Mouse (Mus musculus): Measurements from ENCODE around the gene Rpl35a. TPM values are rescaled to one million over a fixed set of nuclear protein-coding genes. Genes with fewer than 3 reads are reported as not detected.

Rpl35a gene
- polyA plus RNA-seq, 1 experiment from 2014 or later = 1,015 TPM

DNA sequence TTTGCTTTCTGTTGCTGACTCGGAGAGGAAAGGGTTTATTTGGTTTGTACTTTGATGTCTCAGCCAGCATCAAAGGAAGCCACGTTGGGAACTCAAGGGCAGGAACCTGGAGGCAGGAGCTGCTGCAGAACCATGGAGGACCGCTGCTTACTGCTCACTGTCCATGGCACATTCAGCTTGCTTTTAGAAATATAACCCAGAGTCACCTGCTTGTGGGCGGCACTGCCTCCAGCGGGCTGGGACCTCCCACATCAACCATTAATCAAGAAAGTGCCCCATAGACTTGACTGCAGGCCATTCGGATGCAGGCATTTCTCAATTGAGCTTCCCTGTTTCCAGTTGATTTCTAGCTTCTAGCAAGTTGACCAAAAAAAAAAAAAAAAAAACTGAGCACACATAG, 19.8 kb downstream of the Rpl35a start:
- WGBS = 51% methylated on average over 6 of the region's 6 CpGs
- DNase-seq = no peak
- Histone ChIP-seq H3K9me3 (ENCODE audit: low read depth, low read length) (no peaks in the 10 kb centered on the region), H3K4me1 (ENCODE audit: insufficient read depth) (no peaks in the 10 kb centered on the region), H3K27ac (ENCODE audit: low read depth) (no peak overlapping the region), H3K36me3 (ENCODE audit: insufficient read depth) (peaks cover 3% of the 10 kb centered on the region; the same call in 1 of the 2 replicates), H3K27me3 (ENCODE audit: insufficient read depth, low read length) (no peaks in the 10 kb centered on the region), H3K4me2 (no peak overlapping the region), H3K9ac (no peak overlapping the region), H3K4me3 (ENCODE audit: low read depth, low read length) (no peak overlapping the region)
- TF ChIP-seq CTCF (IDR thresholded peaks at IDR 0.05; ENCODE audit: low read depth) = no peak
- ATAC-seq (ENCODE audit: insufficient read depth) = no peak

DNA sequence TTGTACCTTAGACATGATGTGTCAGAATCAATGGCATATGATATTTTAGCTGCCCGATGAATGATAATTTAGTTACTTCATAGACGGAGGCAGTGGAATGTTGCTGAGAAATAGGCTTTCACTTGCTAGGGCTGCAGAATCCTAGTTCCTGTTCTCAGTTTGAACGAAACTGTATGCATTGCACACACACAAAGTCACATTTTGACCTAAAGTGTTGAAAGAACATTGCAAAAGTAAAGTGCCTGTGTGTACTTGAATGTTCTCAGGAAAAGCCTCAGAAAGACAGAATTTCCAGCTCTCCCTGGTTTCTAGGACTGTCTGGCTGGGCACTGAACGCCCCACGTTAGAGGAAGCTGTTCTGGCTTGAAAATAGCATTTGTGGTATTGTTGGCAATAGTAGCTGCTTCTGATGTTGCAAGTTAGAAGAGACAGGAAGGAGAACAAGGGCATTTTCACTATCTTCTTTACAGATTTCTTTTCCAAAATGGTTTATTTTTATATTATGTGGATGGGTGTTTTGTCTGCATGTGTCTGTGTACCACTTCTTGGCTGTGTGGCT, 20.9 kb downstream of the Rpl35a start:
- H3K27ac ChIP-seq (ENCODE audit: low read depth) = no peak overlapping the region
- no peak overlapping the region for H3K4me3 ChIP-seq (ENCODE audit: low read depth, low read length)
- WGBS = 85% methylated on average over 5 of the region's 5 CpGs
- H3K9ac ChIP-seq = no peak overlapping the region
- no peak for TF ChIP-seq CTCF (IDR thresholded peaks at IDR 0.05; ENCODE audit: low read depth)
- peaks cover 3% of the 10 kb centered on the region; the same call in 1 of the 2 replicates for H3K36me3 ChIP-seq (ENCODE audit: insufficient read depth)
- no peak overlapping the region for H3K4me2 ChIP-seq
- no peaks in the 10 kb centered on the region for H3K27me3 ChIP-seq (ENCODE audit: insufficient read depth, low read length)
- no peak for ATAC-seq (ENCODE audit: insufficient read depth)
- no peaks in the 10 kb centered on the region for H3K4me1 ChIP-seq (ENCODE audit: insufficient read depth)
- H3K9me3 ChIP-seq (ENCODE audit: low read depth, low read length) = no peaks in the 10 kb centered on the region
- no peak for DNase-seq

DNA sequence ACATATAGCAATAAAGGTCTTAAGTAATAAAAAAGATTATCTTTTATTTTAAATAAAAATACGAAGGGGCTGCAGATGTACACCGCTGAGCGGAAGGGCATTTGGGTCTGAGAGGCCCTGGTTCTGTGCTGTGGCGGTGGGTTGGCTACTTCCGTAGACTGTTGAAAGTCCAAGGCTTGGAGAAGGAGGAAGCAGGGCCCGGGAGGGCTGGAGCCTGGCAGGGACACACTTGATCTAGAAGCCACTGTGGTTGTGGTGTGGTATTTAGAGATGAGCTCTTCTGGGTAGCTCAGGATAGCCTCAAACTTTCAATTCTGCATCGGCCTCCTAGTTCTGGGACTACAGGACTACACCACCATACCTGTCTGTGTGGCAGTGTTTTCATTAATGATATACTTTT, 23.8 kb downstream of the Rpl35a start:
- WGBS = 91% methylated on average over 7 of the region's 7 CpGs
- no peak for TF ChIP-seq CTCF (IDR thresholded peaks at IDR 0.05; ENCODE audit: low read depth)
- H3K27ac ChIP-seq (ENCODE audit: low read depth) = no peak overlapping the region
- H3K9ac ChIP-seq = no peak overlapping the region
- H3K4me2 ChIP-seq = no peak overlapping the region
- ATAC-seq (ENCODE audit: insufficient read depth) = no peak
- H3K9me3 ChIP-seq (ENCODE audit: low read depth, low read length) = no peaks in the 10 kb centered on the region
- peaks cover 3% of the 10 kb centered on the region; the same call in 1 of the 2 replicates for H3K36me3 ChIP-seq (ENCODE audit: insufficient read depth)
- no peaks in the 10 kb centered on the region for H3K27me3 ChIP-seq (ENCODE audit: insufficient read depth, low read length)
- H3K4me1 ChIP-seq (ENCODE audit: insufficient read depth) = no peaks in the 10 kb centered on the region
- DNase-seq = no peak
- no peak overlapping the region for H3K4me3 ChIP-seq (ENCODE audit: low read depth, low read length)

DNA sequence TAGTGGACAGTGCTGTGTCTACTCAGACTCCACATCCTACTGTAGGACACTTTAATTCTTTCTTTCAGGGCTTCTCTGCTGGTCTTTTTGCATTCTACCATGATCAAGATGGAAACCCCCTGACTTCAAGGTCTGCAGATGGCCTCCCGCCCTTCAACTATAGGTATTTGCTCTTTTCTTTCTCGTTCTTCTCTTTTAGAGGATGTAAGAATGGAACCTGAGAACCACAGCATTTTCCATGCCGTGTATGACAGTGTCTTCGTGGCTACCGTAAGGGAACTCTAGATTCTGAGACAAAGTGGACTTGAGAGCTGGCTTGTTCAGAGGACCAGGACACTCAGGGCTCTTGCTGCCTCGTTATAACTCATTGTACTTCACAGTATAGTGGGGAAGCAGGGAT, 26.7 kb downstream of the Rpl35a start:
- ATAC-seq (ENCODE audit: insufficient read depth) (no peak), DNase-seq (no peak)
- 90% methylated on average over 6 of the region's 6 CpGs for WGBS
- H3K27ac ChIP-seq (ENCODE audit: low read depth) = no peak overlapping the region
- H3K4me2 ChIP-seq = no peak overlapping the region
- no peaks in the 10 kb centered on the region for H3K9me3 ChIP-seq (ENCODE audit: low read depth, low read length)
- H3K36me3 ChIP-seq (ENCODE audit: insufficient read depth) = peaks cover 3% of the 10 kb centered on the region; the same call in 1 of the 2 replicates
- no peak overlapping the region for H3K9ac ChIP-seq
- no peak for TF ChIP-seq CTCF (IDR thresholded peaks at IDR 0.05; ENCODE audit: low read depth)
- H3K27me3 ChIP-seq (ENCODE audit: insufficient read depth, low read length) = no peaks in the 10 kb centered on the region
- no peak overlapping the region for H3K4me3 ChIP-seq (ENCODE audit: low read depth, low read length)
- H3K4me1 ChIP-seq (ENCODE audit: insufficient read depth) = no peaks in the 10 kb centered on the region

DNA sequence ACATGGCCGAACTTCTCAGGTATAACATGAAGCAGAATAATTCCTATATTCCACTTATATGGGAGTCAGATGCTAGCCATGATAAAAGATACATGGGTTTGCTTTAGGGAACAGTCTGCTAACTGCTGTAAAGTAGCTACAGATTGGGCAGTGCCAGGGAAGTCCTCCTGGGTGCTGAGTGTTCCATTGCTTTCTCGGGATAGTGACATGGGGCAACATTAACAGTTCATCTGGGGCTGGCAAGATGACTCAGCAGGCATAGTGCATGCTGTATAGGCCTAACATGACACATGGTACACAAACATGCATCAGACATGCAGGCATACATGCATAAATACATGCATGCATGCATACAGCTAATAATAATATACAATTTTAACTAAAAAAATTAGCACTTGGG, 27.7 kb downstream of the Rpl35a start:
- H3K27me3 ChIP-seq (ENCODE audit: insufficient read depth, low read length) = no peaks in the 10 kb centered on the region
- no peak for TF ChIP-seq CTCF (IDR thresholded peaks at IDR 0.05; ENCODE audit: low read depth)
- 86% methylated on average over 2 of the region's 2 CpGs for WGBS
- ATAC-seq (ENCODE audit: insufficient read depth) (no peak), DNase-seq (no peak)
- peaks cover 3% of the 10 kb centered on the region; the same call in 1 of the 2 replicates for H3K36me3 ChIP-seq (ENCODE audit: insufficient read depth)
- H3K9ac ChIP-seq = no peak overlapping the region
- no peaks in the 10 kb centered on the region for H3K9me3 ChIP-seq (ENCODE audit: low read depth, low read length)
- H3K4me2 ChIP-seq = no peak overlapping the region
- H3K4me1 ChIP-seq (ENCODE audit: insufficient read depth) = no peaks in the 10 kb centered on the region
- no peak overlapping the region for H3K4me3 ChIP-seq (ENCODE audit: low read depth, low read length)
- H3K27ac ChIP-seq (ENCODE audit: low read depth) = no peak overlapping the region

DNA sequence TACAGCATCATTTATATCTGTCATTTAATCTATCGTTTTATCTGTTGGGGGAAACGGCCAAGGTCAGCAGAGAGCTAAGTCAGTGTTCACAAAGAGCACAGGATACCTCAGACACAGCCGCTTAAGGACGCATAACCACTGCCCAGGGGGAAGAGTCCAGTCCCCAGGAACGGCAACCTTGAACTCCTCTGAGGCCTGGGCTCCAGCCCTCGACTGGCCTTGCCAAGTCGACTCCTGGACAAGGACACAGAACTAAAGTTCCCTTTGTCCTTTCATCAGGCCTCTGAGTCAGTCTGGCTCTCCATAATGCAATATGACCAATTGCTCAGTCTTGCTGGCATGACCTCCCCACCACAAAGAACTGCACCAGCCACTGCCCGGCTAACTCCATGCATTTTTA, 29.4 kb downstream of the Rpl35a start:
- TF ChIP-seq CTCF (IDR thresholded peaks at IDR 0.05; ENCODE audit: low read depth) = no peak

More for the DNA sequence above, 29.4 kb downstream of the Rpl35a start:
- H3K4me1 ChIP-seq (ENCODE audit: insufficient read depth) = no peaks in the 10 kb centered on the region
- no peak overlapping the region for H3K9ac ChIP-seq
- ATAC-seq (ENCODE audit: insufficient read depth) = no peak
- H3K4me2 ChIP-seq = no peak overlapping the region
- no peaks in the 10 kb centered on the region for H3K27me3 ChIP-seq (ENCODE audit: insufficient read depth, low read length)
- no peak overlapping the region for H3K4me3 ChIP-seq (ENCODE audit: low read depth, low read length)
- H3K36me3 ChIP-seq (ENCODE audit: insufficient read depth) = peaks cover 6% of the 10 kb centered on the region; the same call in 1 of the 2 replicates
- no peaks in the 10 kb centered on the region for H3K9me3 ChIP-seq (ENCODE audit: low read depth, low read length)
- WGBS = 60% methylated on average over 8 of the region's 8 CpGs
- DNase-seq = no peak
- H3K27ac ChIP-seq (ENCODE audit: low read depth) = no peak overlapping the region

MicroRNA genes within 50 kb of the gene (microRNA counts, 519-probe panel; counts per million panel counts)
- 30.5 counts per million for microRNA mmu-miR-1947

Small RNAs within 50 kb of the gene (microRNA-seq; reads per million reads assigned to microRNA genes)
- gene Gm22231 (ENCODE audit: borderline number of aligned reads) (not detected), gene Mir1947 (ENCODE audit: borderline number of aligned reads) (6.9 reads per million, percentile 22 among the genes with 10 or more reads in this experiment)

Other genes starting within 250 kb of the Rpl35a start
- not detected in 2 replicates for gene Smbd1, start 246.0 kb upstream of the Rpl35a start, polyA plus RNA-seq (2014; fragmentation: Nextera tagmentation; extraction: Ambion mirVana)
- gene Fyttd1, start 179.0 kb upstream of the Rpl35a start, polyA plus RNA-seq (2014; fragmentation: Nextera tagmentation; extraction: Ambion mirVana) = 133 and 134 TPM in 2 replicates
- gene Rubcn, start 178.7 kb upstream of the Rpl35a start, polyA plus RNA-seq (2014; fragmentation: Nextera tagmentation; extraction: Ambion mirVana) = 18.2 and 18.6 TPM in 2 replicates
- gene Lrch3, start 142.4 kb upstream of the Rpl35a start, polyA plus RNA-seq (2014; fragmentation: Nextera tagmentation; extraction: Ambion mirVana) = 26.6 and 26.9 TPM in 2 replicates
- 2.6 TPM in 2 replicates for gene Iqcg, start 235 bp upstream of the Rpl35a start, polyA plus RNA-seq (2014; fragmentation: Nextera tagmentation; extraction: Ambion mirVana)
- 3.5 and 3.8 TPM in 2 replicates for gene Lmln, start 6.1 kb downstream of the Rpl35a start, polyA plus RNA-seq (2014; fragmentation: Nextera tagmentation; extraction: Ambion mirVana)
- 20.6 and 25.2 TPM in 2 replicates for gene Osbpl11, start 128.6 kb downstream of the Rpl35a start, polyA plus RNA-seq (2014; fragmentation: Nextera tagmentation; extraction: Ambion mirVana)
- 110 and 113 TPM in 2 replicates for gene Snx4, start 195.0 kb downstream of the Rpl35a start, polyA plus RNA-seq (2014; fragmentation: Nextera tagmentation; extraction: Ambion mirVana)